Mouse (Mus musculus) heart, postnatal 36 days (tissue): ENCODE measurements around the gene Morc3. TPM values are rescaled to one million over a fixed set of nuclear protein-coding genes. Genes with fewer than 3 reads are reported as not detected.

ENCODE experiments used
- DNase-seq, 2 experiments: peaks; one replicate each; pipeline ENCODE4 v3.0.0; 2021 to 2022
- intact Hi-C: fragments of 180-260 bp; cut with DNase I; formaldehyde crosslinking; loops from one replicate; pipeline ENCODE4 v1.15.1; 2025
- total RNA-seq, 2 experiments: library from RNA; stranded (reverse); gene quantifications; 2 replicates each; pipeline ENCODE4 v1.2.3; 2021

Gene Morc3
- total RNA-seq, 2 experiments from 2014 or later: 14.9 to 18.0 TPM

DNA sequence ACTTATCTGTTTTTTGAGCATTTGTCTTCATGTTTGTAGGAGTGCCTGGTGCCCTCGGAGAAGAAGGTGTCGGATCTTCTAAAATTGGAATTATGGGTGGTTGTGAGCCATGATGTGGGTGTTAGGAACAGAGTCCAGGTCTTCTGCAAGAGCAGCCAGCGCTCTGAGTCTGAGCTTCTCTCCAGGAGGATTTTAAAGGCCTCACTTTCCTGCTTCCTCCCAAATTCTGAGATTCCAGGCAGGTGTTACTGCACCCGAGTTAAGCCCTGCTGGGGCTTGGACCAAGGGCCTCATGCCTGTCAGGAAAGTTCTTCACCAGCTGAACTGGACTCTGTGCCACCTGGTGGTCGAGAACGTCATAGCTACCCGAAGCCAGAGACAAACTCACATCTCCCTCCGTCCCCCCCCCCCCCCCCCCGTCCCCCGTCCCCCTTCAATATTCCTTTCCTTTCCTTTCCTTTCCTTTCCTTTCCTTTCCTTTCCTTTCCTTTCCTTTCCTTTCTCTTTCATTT is 83.5 kb downstream of the Morc3 start:
- DNase-seq: peak in 1 of 2 experiments; percentile 40
- intact Hi-C loops: no loop called here

DNA sequence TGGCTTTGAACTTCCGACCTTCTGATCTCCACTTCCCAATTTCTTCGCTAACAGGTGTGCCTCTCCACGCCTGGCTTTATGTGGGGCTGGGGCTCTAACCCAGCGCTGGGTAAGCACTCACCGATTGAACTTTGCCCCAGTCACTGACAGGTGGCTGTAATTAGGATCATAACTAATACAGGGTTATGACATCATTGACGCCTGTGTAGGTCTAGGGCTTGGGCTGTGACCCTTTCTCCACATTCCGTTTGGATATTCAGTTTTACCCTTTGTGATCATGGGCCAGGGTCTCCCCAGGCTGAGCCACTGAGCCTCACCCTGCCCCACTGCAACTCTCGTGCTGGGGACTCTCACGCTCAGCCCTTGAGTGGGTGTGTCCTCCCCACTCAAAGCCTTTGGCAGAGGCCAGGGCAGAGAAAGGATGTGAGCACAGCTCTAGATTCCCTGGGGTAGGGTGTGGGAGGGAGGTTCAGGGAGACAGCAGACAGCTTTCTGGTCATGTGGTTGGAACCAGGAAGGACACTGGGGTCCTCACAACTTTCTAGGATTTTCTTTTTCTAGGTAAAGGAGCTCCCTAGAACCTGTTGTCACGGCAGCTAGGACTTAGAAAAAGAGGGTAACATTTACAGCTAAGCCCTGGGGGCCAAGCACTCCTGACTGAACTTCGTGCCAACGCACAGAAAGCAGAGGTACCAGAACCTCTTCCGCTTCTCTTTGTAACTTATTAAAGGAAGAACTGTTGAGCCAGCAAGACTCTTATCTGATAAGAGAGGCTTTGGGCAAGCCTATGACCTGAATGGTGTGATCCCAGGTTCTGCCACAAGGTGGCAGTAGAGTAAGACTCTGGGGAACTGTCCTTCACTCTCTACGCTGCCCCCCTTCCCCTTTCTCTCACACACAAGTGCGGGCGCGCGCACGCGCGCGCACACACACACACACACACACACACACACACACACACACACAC is 86.1 kb downstream of the Morc3 start:
- DNase-seq: peak; percentile 76 to 87
- intact Hi-C loops: no loop called here

DNA sequence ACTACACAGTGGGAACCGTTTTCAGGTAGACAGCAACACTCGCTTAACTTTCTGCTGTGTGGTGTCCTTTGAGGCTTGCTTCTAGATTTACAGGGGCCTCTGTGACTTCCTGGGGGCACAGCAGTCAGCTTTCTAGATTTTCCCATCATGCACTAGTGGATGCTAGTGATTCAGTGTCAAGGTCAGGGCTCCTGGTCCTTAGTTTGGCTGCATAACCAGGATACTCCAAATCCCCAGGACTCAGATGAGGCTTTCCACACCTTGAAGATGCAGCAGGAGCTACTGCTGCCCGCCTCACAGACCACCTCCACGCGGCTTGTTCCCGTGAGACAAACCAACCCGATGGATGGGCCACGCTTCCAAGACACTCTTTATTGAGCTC is 86.7 kb downstream of the Morc3 start:
- intact Hi-C loops: no loop called here
- no peak for DNase-seq

DNA sequence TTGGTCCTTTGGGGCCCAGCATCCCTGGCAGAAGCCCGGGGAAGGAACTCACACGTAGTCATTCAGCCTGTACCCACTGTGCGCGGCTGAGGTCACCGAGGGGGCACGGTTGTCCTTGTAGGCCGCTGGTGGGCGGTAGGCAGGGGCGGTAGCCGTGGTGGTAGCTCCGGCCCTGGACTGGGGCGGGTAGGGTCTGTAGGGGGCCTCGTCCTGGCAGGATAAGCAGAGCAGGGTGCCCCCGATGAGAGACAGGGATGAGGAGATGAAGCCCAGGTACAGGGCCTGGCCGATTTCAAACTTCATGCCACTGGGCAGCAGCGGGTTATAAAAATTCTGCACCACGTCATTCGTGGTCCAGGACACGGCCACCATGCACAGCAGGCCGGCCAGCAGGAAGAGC is 87.3 kb downstream of the Morc3 start:
- no peak for DNase-seq
- intact Hi-C loops: no loop called here

DNA sequence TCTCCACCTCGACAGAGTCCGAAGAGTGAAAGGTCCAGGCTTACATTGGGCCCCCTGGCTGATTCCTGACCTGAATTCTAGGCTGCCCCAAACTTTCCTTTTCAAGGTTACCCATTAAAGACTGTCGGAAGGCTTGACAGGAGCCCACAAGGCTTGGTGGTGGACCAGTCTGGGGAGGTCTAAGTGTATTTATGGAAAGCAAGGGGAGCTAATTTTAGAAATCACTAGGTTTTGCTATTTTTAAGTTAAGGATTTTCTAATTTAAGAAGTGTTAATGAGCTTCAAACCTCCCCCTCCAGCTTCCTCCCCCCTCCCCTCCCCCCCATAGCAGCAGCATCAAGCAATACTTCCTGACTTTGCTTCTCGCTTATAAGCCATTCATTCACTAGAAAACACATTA is 88.8 kb downstream of the Morc3 start:
- DNase-seq: no peak
- intact Hi-C loops: no loop called here

DNA sequence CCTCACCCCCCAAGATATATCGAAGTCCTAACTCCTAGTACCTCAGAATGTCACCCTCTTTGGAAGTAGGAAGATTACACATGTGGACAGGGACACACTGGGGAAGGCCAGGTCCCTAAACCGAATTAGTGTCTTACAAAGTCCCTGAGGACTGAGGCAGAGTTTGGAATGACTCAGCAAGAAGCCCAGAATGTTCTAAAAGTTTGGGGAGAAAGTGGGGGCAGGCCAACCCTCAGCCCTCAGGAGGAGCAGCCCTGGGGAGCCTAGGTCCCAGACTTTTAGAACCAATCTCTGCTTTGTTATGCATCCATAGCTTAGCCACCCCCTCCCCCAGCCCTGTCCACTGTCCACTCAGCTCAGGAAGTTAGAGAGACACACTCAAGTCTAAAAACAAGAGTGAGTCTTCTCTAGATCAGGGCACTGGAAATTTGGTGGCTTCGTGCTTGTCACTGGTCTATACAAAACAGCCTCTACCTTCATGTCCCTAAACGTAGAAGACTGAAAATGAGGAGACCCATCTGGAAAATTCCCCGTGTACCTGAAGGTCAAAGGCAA is 91.0 kb downstream of the Morc3 start:
- intact Hi-C loops: no loop called here
- DNase-seq: no peak

DNA sequence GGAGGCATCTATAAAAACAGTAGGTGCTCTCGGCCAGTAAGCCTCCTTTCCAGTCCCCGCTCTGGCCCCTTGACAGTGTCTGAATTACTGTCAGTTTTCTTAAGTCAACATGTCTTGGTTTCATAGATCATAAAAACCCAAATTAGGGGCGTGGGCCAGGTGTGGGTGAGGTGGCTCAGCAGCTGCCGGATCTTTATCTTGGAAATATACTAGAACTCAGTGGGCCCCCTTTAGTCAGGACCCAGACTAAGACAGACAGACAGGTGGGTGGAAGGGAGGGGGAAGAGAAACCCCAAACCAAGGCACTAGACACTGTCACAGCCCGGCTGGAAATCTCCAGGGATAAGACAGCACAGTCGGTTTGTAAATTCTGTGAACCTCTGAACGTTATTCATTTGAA is 91.9 kb downstream of the Morc3 start:
- intact Hi-C loops: no loop called here
- DNase-seq: no peak

Other genes starting within 250 kb of the Morc3 start
- 1 to 10 TPM; 1.3 to 3.0 TPM for gene Setd4, start 228.1 kb upstream of the Morc3 start, total RNA-seq
- 10 to 100 TPM; 25.5 to 26.2 TPM for gene Cbr1, start 226.3 kb upstream of the Morc3 start, total RNA-seq
- gene Gm5678, start 204.0 kb upstream of the Morc3 start, total RNA-seq: under 1 TPM; 0.68 to 0.94 TPM
- 1 to 10 TPM; 2.9 to 3.6 TPM for gene Cbr3, start 148.9 kb upstream of the Morc3 start, total RNA-seq
- gene Dop1b, start 120.2 kb upstream of the Morc3 start, total RNA-seq: 10 to 100 TPM; 16.8 to 18.1 TPM
- 1 to 10 TPM in 1 of 2 experiments, under 1 TPM in 1; 0.92 to 1.4 TPM for gene Chaf1b, start 51.8 kb downstream of the Morc3 start, total RNA-seq
- gene Cldn14, start 176.7 kb downstream of the Morc3 start, total RNA-seq: not detected